Mouse (Mus musculus) ES-E14 (cell line): ENCODE results near the gene Hmcn1. TPM values are rescaled to one million over a fixed set of nuclear protein-coding genes. Genes with fewer than 3 reads are reported as not detected.

ENCODE experiments used
- DNase-seq: peaks from one replicate; pipeline ENCODE4 v3.0.0-alpha.2; 2013; ENCODE audit warnings: low read depth, low spot score
- H3K27ac ChIP-seq: 2 replicates; pipeline ENCODE4 v1.5.1; 2012; ENCODE audit warnings: low read depth, mild to moderate bottlenecking, low read length, moderate library complexity, mixed read lengths; ENCODE audit not compliant: poor library complexity, insufficient read depth, severe bottlenecking
- H3K36me3 ChIP-seq: 2 replicates; pipeline ENCODE4 v1.6.1; 2012; ENCODE audit warnings: mild to moderate bottlenecking, low read length, moderate library complexity, mixed read lengths; ENCODE audit not compliant: control insufficient read depth, poor library complexity, insufficient read depth, severe bottlenecking
- H3K4me1 ChIP-seq, 2 experiments: fragments of 150-350 bp in 1 of 2; sonication (generic) in 1 of 2; 2 replicates each; pipeline ENCODE4 v1.6.1; 2012; ENCODE audit warnings: low read length in 2 of 2, mild to moderate bottlenecking in 1 of 2, mixed read lengths in 1 of 2; ENCODE audit not compliant: control insufficient read depth in 2 of 2, insufficient read depth in 2 of 2, poor library complexity in 1 of 2
- H3K4me3 ChIP-seq, 2 experiments: fragments of 150-350 bp in 1 of 2; sonication (generic) in 1 of 2; 2 replicates each; pipeline ENCODE4 v1.5.1; 2012; ENCODE audit warnings: low read length in 2 of 2, low read depth in 1 of 2, mild to moderate bottlenecking in 1 of 2, mixed read lengths in 1 of 2; ENCODE audit not compliant: insufficient read depth in 1 of 2, poor library complexity in 1 of 2, severe bottlenecking in 1 of 2
- H3K9ac ChIP-seq: 2 replicates; pipeline ENCODE4 v1.6.1; 2012; ENCODE audit warnings: low read depth, mild to moderate bottlenecking, low read length, mixed read lengths; ENCODE audit not compliant: poor library complexity, insufficient read depth, severe bottlenecking
- H3K9me3 ChIP-seq: fragments of 150-350 bp; sonication (generic); 2 replicates; pipeline ENCODE4 v1.6.1; 2012; ENCODE audit warnings: low read depth, mild to moderate bottlenecking, low read length; ENCODE audit not compliant: control insufficient read depth, insufficient read depth
- CHD2 ChIP-seq: IDR thresholded peaks from 2 replicates; pipeline ENCODE4 v1.6.1; 2014; ENCODE audit warnings: mild to moderate bottlenecking, low read depth, low read length, inconsistent platforms
- HCFC1 ChIP-seq: IDR thresholded peaks from 2 replicates; pipeline ENCODE4 v1.6.1; 2012; ENCODE audit warnings: low read length, inconsistent platforms, borderline replicate concordance; ENCODE audit not compliant: insufficient read depth
- MAFK ChIP-seq: IDR thresholded peaks from 2 replicates; pipeline ENCODE4 v1.6.1; 2014; ENCODE audit warnings: mild to moderate bottlenecking, low read depth, low read length, inconsistent platforms; ENCODE audit not compliant: insufficient read depth
- ZC3H11A ChIP-seq: IDR thresholded peaks from 2 replicates; pipeline ENCODE4 v1.6.1; 2012; ENCODE audit warnings: low read depth, mild to moderate bottlenecking, inconsistent platforms, low read length, borderline replicate concordance
- ZNF384 ChIP-seq: IDR thresholded peaks from 2 replicates; pipeline ENCODE4 v1.6.1; 2012; ENCODE audit warnings: low read depth, low read length, inconsistent platforms
- in situ Hi-C, 2 experiments: fragments of 600-800 bp; cut with MboI; formaldehyde crosslinking; loops; one replicate each; pipeline ENCODE4 v1.15.1; 2025; ENCODE audit warnings: low sequenced_read_pairs in 2 of 2, inconsistent platforms in 1 of 2; ENCODE audit not compliant: unreplicated experiment in 2 of 2
- total RNA-seq: library from RNA; depleted of rRNA; stranded (reverse); fragments of 300-350 nt; gene quantifications from 2 replicates; pipeline ENCODE4 v1.2.3, GENCODE M21; 2012; rRNA removed

Gene Hmcn1
- 0.85 and 1.5 TPM in 2 replicates for total RNA-seq

GRCm38 (mm10) chr1:150993162-150994064 is at the start of gene Hmcn1:
TSS of gene Hmcn1 (minus strand) at chr1:150993435.
- Histone ChIP-seq H3K27ac (no peak within 1 kb of the TSS), H3K4me3 (peak within 1 kb of the TSS; percentile 75), H3K9me3 (no peaks in the 10 kb centered on the region), H3K36me3 (no peaks in the 10 kb centered on the region), H3K9ac (peak within 1 kb of the TSS; percentile 58), H3K4me1 (no peaks in the 10 kb centered on the region)
- in situ Hi-C loops, result no loop called here
- peak; percentile 81 for DNase-seq
- no peak for TF ChIP-seq MAFK
- TF ChIP-seq ZC3H11A, result no peak
- TF ChIP-seq CHD2, result no peak
- TF ChIP-seq HCFC1, result no peak
- TF ChIP-seq ZNF384, result no peak

- H3K4me1 ChIP-seq, result peaks cover 2% of the 10 kb centered on the region in 2 experiments; a peak in 2 of 4 replicates
- H3K9me3 ChIP-seq, result no peaks in the 10 kb centered on the region
- no peak for TF ChIP-seq ZC3H11A
- TF ChIP-seq ZNF384, result no peak
- TF ChIP-seq CHD2, result no peak
- TF ChIP-seq MAFK, result no peak
- no peak for TF ChIP-seq HCFC1
- no peak overlapping the region for H3K9ac ChIP-seq
- no peak overlapping the region for H3K27ac ChIP-seq
- no peak overlapping the region for H3K4me3 ChIP-seq
- no peak for DNase-seq
- in situ Hi-C loops, result no loop called here
- no peaks in the 10 kb centered on the region for H3K36me3 ChIP-seq
These were observed 47.9 kb upstream of the Hmcn1 start for GRCm38 (mm10) chr1:151040945-151041649.

GRCm38 (mm10) chr1:151040290-151040689 is 47.1 kb upstream of the Hmcn1 start:
- Histone ChIP-seq H3K4me1 (peaks cover 2% of the 10 kb centered on the region in 2 experiments; a peak in 2 of 4 replicates), H3K9me3 (no peaks in the 10 kb centered on the region), H3K36me3 (no peaks in the 10 kb centered on the region), H3K27ac (no peak overlapping the region), H3K9ac (no peak overlapping the region), H3K4me3 (no peak overlapping the region)
- no peak for TF ChIP-seq HCFC1
- no peak for TF ChIP-seq ZNF384
- TF ChIP-seq CHD2, result no peak
- no peak for TF ChIP-seq ZC3H11A
- TF ChIP-seq MAFK, result no peak
- no peak for DNase-seq
- in situ Hi-C loops, result no loop called here

- Histone ChIP-seq H3K9me3 (no peaks in the 10 kb centered on the region), H3K27ac (no peak overlapping the region), H3K4me1 (peaks cover 2% of the 10 kb centered on the region in 2 experiments; a peak in 2 of 4 replicates), H3K36me3 (no peaks in the 10 kb centered on the region), H3K9ac (no peak overlapping the region), H3K4me3 (no peak overlapping the region)
- no peak for DNase-seq
- in situ Hi-C loops, result no loop called here
- no peak for TF ChIP-seq ZC3H11A
- TF ChIP-seq MAFK, result no peak
- no peak for TF ChIP-seq HCFC1
- TF ChIP-seq CHD2, result no peak
- no peak for TF ChIP-seq ZNF384
These were observed 46.0 kb upstream of the Hmcn1 start for GRCm38 (mm10) chr1:151039189-151039588.
